Mouse (Mus musculus): Measurements from ENCODE around the gene Mical3. TPM values are rescaled to one million over a fixed set of nuclear protein-coding genes. Genes with fewer than 3 reads are reported as not detected.

The Mical3 gene
- total and polyA plus RNA-seq, 2 experiments from 2014 or later: 17.5 to 78.7 TPM

DNA sequence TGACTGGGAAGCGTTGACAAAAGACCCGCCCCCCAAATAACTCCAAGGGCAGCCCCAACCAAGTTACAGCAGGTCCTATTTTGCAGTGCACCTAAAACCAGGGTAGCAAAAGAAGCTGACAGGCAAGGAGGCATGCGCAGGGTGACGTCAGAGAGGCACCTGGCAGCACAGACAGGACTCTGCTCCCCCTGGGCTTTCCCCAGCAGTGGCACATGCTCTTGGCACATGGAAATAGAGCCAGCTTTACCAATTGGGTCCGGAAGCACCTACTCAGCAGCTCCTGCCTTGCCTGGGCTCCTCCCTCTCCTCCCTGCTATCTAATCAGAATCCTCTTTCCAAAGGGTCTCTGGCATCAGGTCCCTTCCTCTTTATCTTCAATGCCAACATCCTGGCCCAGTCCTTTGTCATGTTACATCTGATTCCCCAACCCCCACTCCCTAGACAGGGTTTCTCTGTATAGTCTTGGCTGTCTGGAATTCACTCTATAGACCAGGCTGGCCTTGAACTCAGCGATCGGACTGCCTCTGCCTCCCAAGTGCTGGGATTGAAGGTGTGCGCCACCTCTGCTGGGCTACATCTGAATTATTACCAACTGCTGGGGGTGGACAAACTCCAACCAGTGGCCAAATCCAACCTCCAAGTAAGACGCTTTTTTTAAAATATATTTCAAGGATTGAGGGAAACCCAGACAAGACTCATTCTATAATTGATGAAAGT lies 32.1 kb downstream of the Mical3 start:
- TF ChIP-seq CTCF (IDR thresholded peaks at IDR 0.05; ENCODE audit: low read depth): no peak
- Histone ChIP-seq H3K9me3 (ENCODE audit: low read length) (no peaks in the 10 kb centered on the region), H3K27ac (ENCODE audit: low read depth, low read length) (peak overlapping the region; percentile 67; the same call in 1 of the 2 replicates), H3K27me3 (ENCODE audit: insufficient read depth, low read length) (no peaks in the 10 kb centered on the region), H3K9ac (0 out of 2 replicates have a peak overlapping the region, but pooled peaks have one; percentile 10), H3K4me1 (ENCODE audit: insufficient read depth) (peaks cover 10% of the 10 kb centered on the region; the same call in 1 of the 2 replicates), H3K4me2 (ENCODE audit: low read depth) (0 out of 2 replicates have a peak overlapping the region, but pooled peaks have one; percentile 28), H3K36me3 (ENCODE audit: insufficient read depth) (no peaks in the 10 kb centered on the region; the same call in 1 of the 2 replicates), H3K4me3 (ENCODE audit: low read depth, low read length) (no peak overlapping the region)
- DNase-seq (peak; percentile 47), ATAC-seq (peak; percentile 68)
- 71% methylated on average over 9 of the region's 9 CpGs for WGBS

DNA sequence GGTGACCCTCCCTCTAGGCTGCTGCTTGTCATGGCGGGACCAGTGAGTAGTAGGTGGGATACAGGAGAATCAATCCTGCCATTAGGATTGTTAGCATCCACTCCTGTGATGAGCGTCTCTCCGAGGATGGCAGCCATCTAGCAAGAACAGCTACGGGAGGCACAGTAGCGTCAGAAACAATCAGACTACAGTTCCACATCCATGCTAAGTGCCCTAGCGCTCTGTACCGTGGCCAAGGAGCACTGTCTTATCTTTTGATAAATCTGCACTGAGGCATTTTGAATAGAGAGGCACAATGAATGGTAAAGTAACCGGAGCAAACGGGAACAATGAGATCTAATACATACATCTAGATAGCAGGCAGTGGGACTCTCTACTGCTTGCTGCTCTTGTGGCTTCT lies 32.7 kb downstream of the Mical3 start:
- Histone ChIP-seq H3K27me3 (ENCODE audit: insufficient read depth, low read length) (no peaks in the 10 kb centered on the region), H3K36me3 (ENCODE audit: insufficient read depth) (no peaks in the 10 kb centered on the region; the same call in 1 of the 2 replicates), H3K27ac (ENCODE audit: low read depth, low read length) (peak overlapping the region; percentile 67), H3K9ac (0 out of 2 replicates have a peak overlapping the region, but pooled peaks have one; percentile 10), H3K4me3 (ENCODE audit: low read depth, low read length) (no peak overlapping the region), H3K9me3 (ENCODE audit: low read length) (no peaks in the 10 kb centered on the region), H3K4me2 (ENCODE audit: low read depth) (peak overlapping the region; percentile 28; the same call in 1 of the 2 replicates), H3K4me1 (ENCODE audit: insufficient read depth) (peaks cover 10% of the 10 kb centered on the region; the same call in 1 of the 2 replicates)
- WGBS: 38% methylated on average over 9 of the region's 9 CpGs
- no peak for TF ChIP-seq CTCF (IDR thresholded peaks at IDR 0.05; ENCODE audit: low read depth)
- DNase-seq: no peak
- peak; percentile 50 for ATAC-seq

DNA sequence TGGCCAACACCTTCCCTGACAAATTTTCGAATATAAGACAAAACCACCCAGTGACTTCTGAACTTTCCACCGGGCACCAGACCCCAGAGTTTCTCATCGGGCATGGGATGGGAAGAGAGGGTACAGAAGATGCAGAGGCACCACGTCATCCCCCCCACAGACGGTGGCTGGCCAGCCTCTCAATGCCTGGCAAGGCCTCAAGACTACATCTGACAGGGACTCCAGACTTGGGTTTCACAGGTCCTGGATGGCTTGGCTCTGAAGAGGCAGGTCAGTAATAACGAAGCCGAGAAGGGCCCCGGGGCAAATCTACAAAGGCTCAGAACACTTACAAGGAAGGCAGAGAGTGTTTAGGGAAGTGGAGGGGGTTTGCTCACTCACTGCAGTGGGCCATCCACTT lies 33.9 kb downstream of the Mical3 start:
- TF ChIP-seq CTCF (IDR thresholded peaks at IDR 0.05; ENCODE audit: low read depth): no peak
- Histone ChIP-seq H3K36me3 (ENCODE audit: insufficient read depth) (no peaks in the 10 kb centered on the region; the same call in 1 of the 2 replicates), H3K9ac (no peak overlapping the region), H3K27me3 (ENCODE audit: insufficient read depth, low read length) (no peaks in the 10 kb centered on the region), H3K9me3 (ENCODE audit: low read length) (no peaks in the 10 kb centered on the region), H3K4me3 (ENCODE audit: low read depth, low read length) (no peak overlapping the region), H3K4me1 (ENCODE audit: insufficient read depth) (peaks cover 10% of the 10 kb centered on the region; the same call in 1 of the 2 replicates), H3K27ac (ENCODE audit: low read depth, low read length) (no peak overlapping the region), H3K4me2 (ENCODE audit: low read depth) (no peak overlapping the region)
- DNase-seq (no peak), ATAC-seq (no peak)
- WGBS: 84% methylated on average over 8 of the region's 8 CpGs

- DNase-seq: no peak
- H3K4me2 ChIP-seq (ENCODE audit: low read depth): no peak overlapping the region
- no peaks in the 10 kb centered on the region for H3K9me3 ChIP-seq (ENCODE audit: low read length)
- no peaks in the 10 kb centered on the region for H3K27me3 ChIP-seq (ENCODE audit: insufficient read depth, low read length)
- WGBS: 95% methylated on average over 8 of the region's 8 CpGs
- H3K4me3 ChIP-seq (ENCODE audit: low read depth, low read length): no peak overlapping the region
- no peak for TF ChIP-seq CTCF (IDR thresholded peaks at IDR 0.05; ENCODE audit: low read depth)
- no peak overlapping the region for H3K27ac ChIP-seq (ENCODE audit: low read depth, low read length)
- H3K4me1 ChIP-seq (ENCODE audit: insufficient read depth): peaks cover 10% of the 10 kb centered on the region; the same call in 1 of the 2 replicates
- no peaks in the 10 kb centered on the region; the same call in 1 of the 2 replicates for H3K36me3 ChIP-seq (ENCODE audit: insufficient read depth)
- ATAC-seq: no peak
- H3K9ac ChIP-seq: no peak overlapping the region
Observed at GRCm38 (mm10) chr6:121096390-121096789, 34.4 kb downstream of the Mical3 start.

GRCm38 (mm10) chr6:121093662-121094408 lies 37.0 kb downstream of the Mical3 start:
- DNase-seq (no peak), ATAC-seq (no peak)
- Histone ChIP-seq H3K9ac (no peak overlapping the region), H3K27ac (ENCODE audit: low read depth, low read length) (no peak overlapping the region), H3K4me3 (ENCODE audit: low read depth, low read length) (no peak overlapping the region), H3K9me3 (ENCODE audit: low read length) (no peaks in the 10 kb centered on the region), H3K36me3 (ENCODE audit: insufficient read depth) (no peaks in the 10 kb centered on the region; the same call in 1 of the 2 replicates), H3K27me3 (ENCODE audit: insufficient read depth, low read length) (no peaks in the 10 kb centered on the region), H3K4me2 (ENCODE audit: low read depth) (no peak overlapping the region), H3K4me1 (ENCODE audit: insufficient read depth) (peaks cover 10% of the 10 kb centered on the region; the same call in 1 of the 2 replicates)
- no peak for TF ChIP-seq CTCF (IDR thresholded peaks at IDR 0.05; ENCODE audit: low read depth)
- 90% methylated on average over 8 of the region's 8 CpGs for WGBS

DNA sequence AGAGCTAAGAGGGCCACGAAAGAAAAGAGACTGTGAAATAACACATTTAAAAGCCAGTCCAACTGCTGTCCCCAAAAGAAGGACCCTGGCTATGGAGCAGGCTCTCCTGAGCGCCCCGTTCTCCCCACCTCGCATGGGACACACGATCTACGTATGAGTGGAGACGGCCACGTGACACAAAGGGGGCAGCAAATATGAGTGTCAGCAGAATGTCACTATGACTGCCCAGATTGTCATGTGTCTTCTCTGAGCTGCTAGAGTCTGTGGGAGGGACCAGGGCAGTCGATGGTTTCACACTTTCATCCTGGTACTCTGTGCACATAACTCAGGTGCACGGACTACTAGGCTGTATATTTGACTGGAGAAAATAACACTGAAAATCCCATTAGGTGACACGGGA lies 40.0 kb downstream of the Mical3 start:
- no peaks in the 10 kb centered on the region for H3K4me1 ChIP-seq (ENCODE audit: insufficient read depth)
- no peak overlapping the region for H3K4me2 ChIP-seq (ENCODE audit: low read depth)
- DNase-seq (no peak), ATAC-seq (no peak)
- H3K27ac ChIP-seq (ENCODE audit: low read depth, low read length): no peak overlapping the region
- TF ChIP-seq CTCF (IDR thresholded peaks at IDR 0.05; ENCODE audit: low read depth): no peak
- H3K9me3 ChIP-seq (ENCODE audit: low read length): no peaks in the 10 kb centered on the region
- 95% methylated on average over 11 of the region's 11 CpGs for WGBS
- H3K27me3 ChIP-seq (ENCODE audit: insufficient read depth, low read length): no peaks in the 10 kb centered on the region
- H3K36me3 ChIP-seq (ENCODE audit: insufficient read depth): no peaks in the 10 kb centered on the region
- no peak overlapping the region for H3K4me3 ChIP-seq (ENCODE audit: low read depth, low read length)
- H3K9ac ChIP-seq: no peak overlapping the region

Data from forebrain, postnatal 0 days (tissue).